Mouse (Mus musculus) mouse embryonic stem cell (cell line): ENCODE measurements around the gene Usb1.
"Not testable (repeated sequence)": the region's sequence is repeated elsewhere in the genome, so short reads cannot be mapped to it uniquely, and the experiment has no call there.

Experiments used
- in situ Hi-C, 2 experiments: fragments of 300-500 bp; cut with MboI; formaldehyde crosslinking; loops; 1 replicate in 1 of 2; 3 replicates in 1 of 2; pipeline ENCODE4 v1.14.3; 2019 to 2020; ENCODE audit warnings: low sequenced_read_pairs in 2 of 2, low pct_unique_long_range_greater_than_20kb in 1 of 2, mixed read lengths in 1 of 2; ENCODE audit not compliant: unreplicated experiment in 1 of 2

Usb1 gene

GRCm38 (mm10) chr8:95361016-95361341 is 28.9 kb downstream of the Usb1 start:
- in situ Hi-C loops: loop anchor here in 1 of 2 experiments (25.0 kb wide), 1 partner anchor 551 kb away; no protein-coding TSS in a partner anchor

- in situ Hi-C loops: loop anchor here in 1 of 2 experiments (25.0 kb wide), 1 partner anchor 550 kb away; no protein-coding TSS in a partner anchor
Observed at GRCm38 (mm10) chr8:95362272-95362671, 30.2 kb downstream of the Usb1 start.

- in situ Hi-C loops: loop anchor here in 1 of 2 experiments (25.0 kb wide), 1 partner anchor 548 kb away; no protein-coding TSS in a partner anchor
Observed at GRCm38 (mm10) chr8:95363849-95364248, 31.8 kb downstream of the Usb1 start.

- in situ Hi-C loops: loop anchor here in 1 of 2 experiments (25.0 kb wide), 1 partner anchor 543 kb away; no protein-coding TSS in a partner anchor
Observed at GRCm38 (mm10) chr8:95369581-95370326, 37.7 kb downstream of the Usb1 start.

GRCm38 (mm10) chr8:95373389-95374002 is 41.4 kb downstream of the Usb1 start:
- in situ Hi-C loops: loop anchor here in 1 of 2 experiments (25.0 kb wide), 1 partner anchor 539 kb away; no protein-coding TSS in a partner anchor

GRCm38 (mm10) chr8:95374429-95374828 is 42.3 kb downstream of the Usb1 start:
- in situ Hi-C loops: loop anchor here in 1 of 2 experiments (25.0 kb wide), 1 partner anchor 538 kb away; no protein-coding TSS in a partner anchor

- in situ Hi-C loops: no loop called here
Observed at GRCm38 (mm10) chr8:95375374-95375930, 43.4 kb downstream of the Usb1 start.

- in situ Hi-C loops: no loop called here
Observed at GRCm38 (mm10) chr8:95376309-95376999, 44.4 kb downstream of the Usb1 start.

GRCm38 (mm10) chr8:95377101-95377500 is 45.0 kb downstream of the Usb1 start:
- in situ Hi-C loops: no loop called here

- in situ Hi-C loops: no loop called here
Observed at GRCm38 (mm10) chr8:95377863-95378291, 45.8 kb downstream of the Usb1 start.

- in situ Hi-C loops: not testable (repeated sequence)
Observed at GRCm38 (mm10) chr8:95378928-95379327, 46.8 kb downstream of the Usb1 start.

GRCm38 (mm10) chr8:95380953-95381352 is 48.9 kb downstream of the Usb1 start:
- in situ Hi-C loops: no loop called here

- in situ Hi-C loops: no loop called here
Observed at GRCm38 (mm10) chr8:95381595-95381994, 49.5 kb downstream of the Usb1 start.

GRCm38 (mm10) chr8:95384501-95384900 is 52.4 kb downstream of the Usb1 start:
- in situ Hi-C loops: no loop called here

- in situ Hi-C loops: no loop called here
Observed at GRCm38 (mm10) chr8:95386037-95386436, 54.0 kb downstream of the Usb1 start.

- in situ Hi-C loops: no loop called here
Observed at GRCm38 (mm10) chr8:95387221-95387620, 55.1 kb downstream of the Usb1 start.

- in situ Hi-C loops: no loop called here
Observed at GRCm38 (mm10) chr8:95387936-95388335, 55.9 kb downstream of the Usb1 start.

- in situ Hi-C loops: no loop called here
Observed at GRCm38 (mm10) chr8:95390312-95390711, 58.2 kb downstream of the Usb1 start.

GRCm38 (mm10) chr8:95391101-95391500 is 59.0 kb downstream of the Usb1 start:
- in situ Hi-C loops: no loop called here
